Mouse (Mus musculus): ENCODE measurements around the gene Snf8.

GRCm38 (mm10) chr11:96038560-96038959 is 3.9 kb downstream of the Snf8 start:
- TF ChIP-seq CTCF (IDR thresholded peaks at IDR 0.05; ENCODE audit: low read depth, low read length) (no peak), POLR2A (IDR thresholded peaks at IDR 0.05; ENCODE audit: borderline replicate concordance, low read depth, low read length) (no peak)
